Mouse (Mus musculus) heart, postnatal 4 days (tissue): Measurements from ENCODE around the gene Adck2. TPM values are rescaled to one million over a fixed set of nuclear protein-coding genes. Genes with fewer than 3 reads are reported as not detected.

ENCODE experiments used
- DNase-seq: peaks from one replicate; pipeline ENCODE4 v3.0.0; 2021
- total RNA-seq, 2 experiments: library from RNA; stranded (reverse); gene quantifications; 2 replicates each; pipeline ENCODE4 v1.2.3; 2021

The Adck2 gene
- total RNA-seq, 2 experiments from 2014 or later: 15.9 to 16.6 TPM

- no peak for DNase-seq
Observed at GRCm38 (mm10) chr6:39559276-39559939, 14.3 kb upstream of the Adck2 start.

- DNase-seq: peak; percentile 87
Observed at GRCm38 (mm10) chr6:39562166-39563015, 11.3 kb upstream of the Adck2 start.

GRCm38 (mm10) chr6:39567528-39567927 lies 6.1 kb upstream of the Adck2 start:
- peak; percentile 43 for DNase-seq

- no peak for DNase-seq
Observed at GRCm38 (mm10) chr6:39570426-39570825, 3.2 kb upstream of the Adck2 start.

- peak; percentile 47 for DNase-seq
Observed at GRCm38 (mm10) chr6:39574555-39574869, 839 bp downstream of the Adck2 start.

GRCm38 (mm10) chr6:39574951-39575350 lies 1.3 kb downstream of the Adck2 start:
- no peak for DNase-seq

GRCm38 (mm10) chr6:39579552-39579951 lies 5.9 kb downstream of the Adck2 start:
- no peak for DNase-seq

GRCm38 (mm10) chr6:39580558-39580957 lies 6.9 kb downstream of the Adck2 start:
- no peak for DNase-seq

GRCm38 (mm10) chr6:39581087-39581784 lies 7.6 kb downstream of the Adck2 start:
- DNase-seq: no peak

- no peak for DNase-seq
Observed at GRCm38 (mm10) chr6:39585517-39585916, 11.8 kb downstream of the Adck2 start, which contains the start of gene Gm42420. Gene Gm42420, plus strand, starts transcription at chr6:39585753.

GRCm38 (mm10) chr6:39591481-39591880 lies 17.8 kb downstream of the Adck2 start:
- no peak for DNase-seq

GRCm38 (mm10) chr6:39592401-39593214 lies 18.9 kb downstream of the Adck2 start, which contains the start of gene Ndufb2:
Gene Ndufb2, plus strand, starts transcription at chr6:39592574.
- DNase-seq: peak; percentile 93

GRCm38 (mm10) chr6:39600851-39601250 lies 27.2 kb downstream of the Adck2 start:
- DNase-seq: no peak

GRCm38 (mm10) chr6:39601828-39602227 lies 28.2 kb downstream of the Adck2 start:
- DNase-seq: no peak

GRCm38 (mm10) chr6:39604565-39604964 lies 30.9 kb downstream of the Adck2 start:
- no peak for DNase-seq

GRCm38 (mm10) chr6:39606056-39606455 lies 32.4 kb downstream of the Adck2 start:
- no peak for DNase-seq

GRCm38 (mm10) chr6:39606862-39607261 lies 33.2 kb downstream of the Adck2 start:
- no peak for DNase-seq

GRCm38 (mm10) chr6:39607365-39607764 lies 33.7 kb downstream of the Adck2 start:
- no peak for DNase-seq

- DNase-seq: no peak
Observed at GRCm38 (mm10) chr6:39610207-39610606, 36.5 kb downstream of the Adck2 start.

GRCm38 (mm10) chr6:39611296-39611695 lies 37.6 kb downstream of the Adck2 start:
- DNase-seq: no peak
